Mouse (Mus musculus) heart, postnatal 0 days (tissue): ENCODE results near the gene Cir1. TPM values are rescaled to one million over a fixed set of nuclear protein-coding genes. Genes with fewer than 3 reads are reported as not detected.

Experiments
- ATAC-seq: fragments of 200-750 bp; cut with Nextera tagmentation; 2 replicates; pipeline ENCODE4 v1.8.0; 2017; ENCODE audit warnings: low read depth, moderate number of reproducible peaks, moderate library complexity; ENCODE audit not compliant: insufficient read depth
- DNase-seq: peaks from one replicate; pipeline ENCODE4 v3.0.0-alpha.2; 2016; ENCODE audit warnings: low spot score
- H3K27ac ChIP-seq: fragments of 300-500 bp; sonication (generic); 2 replicates; pipeline ENCODE4 v1.5.1; 2014; ENCODE audit warnings: low read depth, mild to moderate bottlenecking
- H3K27me3 ChIP-seq: fragments of 300-500 bp; sonication (generic); 2 replicates; pipeline ENCODE4 v1.6.1; 2014; ENCODE audit warnings: low read length, mixed read lengths; ENCODE audit not compliant: control insufficient read depth, insufficient read depth
- H3K36me3 ChIP-seq: fragments of 300-500 bp; sonication (generic); replicated peaks from 2 replicates; pipeline ENCODE4 v1.6.1; 2014; ENCODE audit warnings: low read length, mixed read lengths; ENCODE audit not compliant: control insufficient read depth, insufficient read depth
- H3K4me1 ChIP-seq: fragments of 300-500 bp; sonication (generic); 2 replicates; pipeline ENCODE4 v1.6.1; 2014; ENCODE audit warnings: antibody characterized with exemption; ENCODE audit not compliant: control insufficient read depth, insufficient read depth
- H3K4me2 ChIP-seq: fragments of 300-500 bp; sonication (generic); 2 replicates; pipeline ENCODE4 v1.6.1; 2014; ENCODE audit warnings: low read depth, mild to moderate bottlenecking, low read length, moderate library complexity
- H3K4me3 ChIP-seq: fragments of 300-500 bp; sonication (generic); 2 replicates; pipeline ENCODE4 v1.5.1; 2014; ENCODE audit warnings: low read depth, low read length
- H3K9ac ChIP-seq: fragments of 300-500 bp; sonication (generic); replicated peaks from 2 replicates; pipeline ENCODE4 v1.6.1; 2014; ENCODE audit warnings: low read depth, low read length, mixed read lengths
- H3K9me3 ChIP-seq: fragments of 300-500 bp; sonication (generic); replicated peaks from 2 replicates; pipeline ENCODE4 v1.6.1; 2016; ENCODE audit warnings: low read length; ENCODE audit not compliant: control insufficient read depth
- CTCF ChIP-seq: IDR thresholded peaks from 2 replicates; pipeline ENCODE4 v1.5.1; 2016; ENCODE audit warnings: antibody characterized with exemption, control low read depth, low read depth
- EP300 ChIP-seq: IDR thresholded peaks from 2 replicates; pipeline ENCODE4 v1.6.1; 2016; ENCODE audit warnings: antibody characterized with exemption, low read depth
- WGBS: fragments of 180-500 bp; shearing (Covaris S2); extraction: QIAGEN DNeasy Blood & Tissue Kit; methylation state at CpG from one replicate; pipeline ENCODE4 v1.1.7; 2014; 5-methylcytosine and 5-hydroxymethylcytosine counted together
- polyA plus RNA-seq: library from polyadenylated mRNA; unstranded; fragments of >200 nt; fragmentation: Nextera tagmentation; extraction: Ambion mirVana; gene quantifications from 2 replicates; pipeline ENCODE4 v1.2.1, GENCODE M21; 2015
- total RNA-seq: library from RNA; depleted of rRNA; stranded (reverse); fragments of >200 nt; gene quantifications from 2 replicates; pipeline ENCODE4 v1.2.3, GENCODE M21; 2014; ENCODE audit warnings: low replicate concordance

Cir1 gene
- total and polyA plus RNA-seq, 2 experiments from 2014 or later = 0.08 to 20.0 TPM

DNA sequence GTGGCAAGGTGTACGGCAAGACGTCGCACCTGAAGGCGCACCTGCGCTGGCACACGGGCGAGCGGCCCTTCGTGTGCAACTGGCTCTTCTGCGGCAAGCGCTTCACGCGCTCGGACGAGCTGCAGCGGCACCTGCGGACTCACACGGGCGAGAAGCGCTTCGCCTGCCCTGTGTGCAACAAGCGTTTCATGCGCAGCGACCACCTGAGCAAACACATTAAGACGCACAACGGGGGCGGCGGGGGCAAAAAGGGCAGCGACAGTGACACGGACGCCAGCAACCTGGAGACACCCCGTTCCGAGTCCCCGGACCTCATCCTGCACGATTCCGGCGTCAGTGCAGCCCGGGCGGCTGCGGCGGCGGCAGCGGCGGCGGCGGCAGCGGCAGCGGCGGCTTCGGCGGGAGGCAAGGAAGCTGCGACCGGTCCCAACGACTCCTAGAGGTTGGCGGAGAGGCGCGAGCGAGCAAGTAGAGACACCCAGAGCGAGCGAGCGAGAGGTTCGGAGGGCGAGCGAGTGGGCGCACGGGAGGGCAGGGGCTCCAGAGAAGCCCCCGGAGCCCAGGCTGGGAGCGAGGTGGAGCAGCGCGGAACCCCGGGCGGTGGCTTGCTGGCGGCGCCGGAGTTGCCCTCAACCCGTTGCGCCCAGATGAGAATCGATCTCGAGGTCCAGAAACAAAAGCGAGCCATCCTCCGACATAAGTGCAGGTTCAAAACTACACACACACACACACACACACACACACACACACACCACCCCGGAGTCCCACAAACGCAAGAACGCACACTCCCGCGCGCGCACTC, 38.2 kb downstream of the Cir1 start:
- Histone ChIP-seq H3K9ac (no peak overlapping the region), H3K27ac (no peak overlapping the region), H3K4me3 (peak overlapping the region; percentile 43), H3K27me3 (peaks cover 89% of the 10 kb centered on the region), H3K36me3 (no peaks in the 10 kb centered on the region), H3K4me1 (peaks cover 18% of the 10 kb centered on the region), H3K4me2 (peak overlapping the region; percentile 62), H3K9me3 (no peaks in the 10 kb centered on the region)
- 1% methylated on average over 88 of the region's 88 CpGs for WGBS
- ATAC-seq (no peak), DNase-seq (no peak)
- TF ChIP-seq EP300 = no peak
- TF ChIP-seq CTCF = no peak

DNA sequence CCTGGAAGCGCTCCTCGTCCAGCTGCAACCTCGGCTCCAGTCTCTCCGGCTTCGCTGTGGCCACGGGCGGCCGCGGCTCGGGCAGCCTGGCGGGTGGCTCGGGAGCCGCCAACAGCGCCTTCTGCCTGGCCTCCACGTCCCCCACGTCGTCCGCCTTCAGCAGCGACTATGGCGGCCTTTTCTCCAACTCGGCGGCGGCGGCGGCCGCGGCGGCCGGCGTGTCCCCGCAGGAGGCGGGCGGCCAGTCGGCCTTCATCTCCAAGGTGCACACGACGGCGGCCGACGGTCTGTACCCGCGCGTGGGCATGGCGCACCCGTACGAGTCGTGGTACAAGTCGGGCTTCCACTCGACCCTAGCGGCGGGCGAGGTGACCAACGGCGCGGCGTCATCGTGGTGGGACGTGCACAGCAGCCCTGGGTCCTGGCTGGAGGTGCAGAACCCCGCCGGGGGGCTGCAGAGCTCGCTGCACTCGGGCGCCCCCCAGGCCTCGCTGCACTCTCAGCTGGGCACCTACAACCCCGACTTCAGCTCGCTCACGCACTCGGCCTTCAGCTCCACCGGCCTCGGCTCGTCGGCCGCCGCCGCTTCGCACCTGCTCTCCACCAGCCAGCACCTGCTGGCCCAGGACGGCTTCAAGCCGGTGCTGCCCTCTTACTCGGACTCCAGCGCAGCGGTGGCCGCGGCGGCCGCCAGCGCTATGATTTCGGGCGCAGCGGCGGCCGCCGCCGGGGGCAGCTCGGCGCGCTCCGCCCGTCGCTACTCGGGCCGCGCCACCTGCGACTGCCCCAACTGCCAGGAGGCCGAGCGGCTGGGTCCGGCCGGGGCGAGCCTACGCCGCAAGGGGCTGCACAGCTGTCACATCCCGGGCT, 39.0 kb downstream of the Cir1 start:
- 0 out of 2 replicates have a peak, but pooled peaks have one; percentile 16 for ATAC-seq
- H3K4me3 ChIP-seq = peak overlapping the region; percentile 43
- peaks cover 18% of the 10 kb centered on the region for H3K4me1 ChIP-seq
- peak overlapping the region; percentile 62 for H3K4me2 ChIP-seq
- no peak for DNase-seq
- H3K9me3 ChIP-seq = no peaks in the 10 kb centered on the region
- WGBS = 1% methylated on average over 93 of the region's 110 CpGs
- no peak overlapping the region for H3K27ac ChIP-seq
- H3K9ac ChIP-seq = no peak overlapping the region
- no peaks in the 10 kb centered on the region for H3K36me3 ChIP-seq
- H3K27me3 ChIP-seq = peaks cover 89% of the 10 kb centered on the region
- no peak for TF ChIP-seq EP300
- no peak for TF ChIP-seq CTCF

DNA sequence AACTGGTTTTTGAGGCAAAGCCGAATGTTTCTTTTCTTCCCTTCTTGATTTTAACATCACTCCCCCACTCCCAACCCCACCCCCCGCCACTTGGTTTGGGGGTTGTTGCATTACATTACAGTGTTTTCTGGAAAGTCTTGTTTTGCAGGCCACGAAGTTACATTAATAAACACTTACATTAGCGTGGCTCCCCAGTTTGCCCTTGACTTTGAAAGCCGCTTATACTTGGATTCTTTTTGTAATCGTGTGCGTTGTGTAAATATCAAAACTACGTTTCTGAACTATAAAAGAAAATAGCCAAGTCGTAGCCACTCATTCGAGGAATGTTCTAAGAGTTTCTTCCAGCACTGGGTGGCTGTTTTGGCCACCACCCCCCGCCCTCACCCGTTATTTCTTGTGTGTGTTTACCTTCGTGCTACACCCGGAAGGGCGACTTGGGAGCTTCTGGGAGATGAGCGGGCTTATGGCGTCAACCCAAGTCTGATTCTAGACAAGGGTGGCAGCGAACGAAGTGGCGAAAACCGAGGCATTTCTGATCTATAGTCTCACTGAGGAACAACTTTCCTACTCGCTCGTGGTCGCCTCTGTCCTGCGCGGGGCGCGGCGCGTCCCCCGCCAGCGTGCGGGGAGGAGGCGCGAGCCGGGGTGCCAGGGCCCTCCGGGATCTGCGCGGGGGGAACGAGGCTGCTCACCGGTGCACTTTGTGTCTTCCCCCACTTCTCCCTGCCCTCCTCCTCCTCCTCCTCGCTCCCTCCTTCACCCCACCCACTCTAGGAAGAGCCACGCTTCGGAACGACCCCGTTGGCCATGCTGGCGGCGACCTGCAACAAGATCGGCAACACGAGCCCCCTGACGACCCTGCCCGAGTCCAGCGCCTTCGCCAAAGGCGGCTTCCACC, 39.9 kb downstream of the Cir1 start:
- peak overlapping the region; percentile 62 for H3K4me2 ChIP-seq
- H3K4me1 ChIP-seq = peaks cover 18% of the 10 kb centered on the region
- no peak overlapping the region for H3K27ac ChIP-seq
- DNase-seq (no peak), ATAC-seq (no peak)
- no peaks in the 10 kb centered on the region for H3K9me3 ChIP-seq
- WGBS = 3% methylated on average over 43 of the region's 55 CpGs
- H3K9ac ChIP-seq = no peak overlapping the region
- peaks cover 90% of the 10 kb centered on the region for H3K27me3 ChIP-seq
- peak overlapping the region; percentile 43 for H3K4me3 ChIP-seq
- no peak for TF ChIP-seq CTCF
- no peak for TF ChIP-seq EP300
- no peaks in the 10 kb centered on the region for H3K36me3 ChIP-seq

DNA sequence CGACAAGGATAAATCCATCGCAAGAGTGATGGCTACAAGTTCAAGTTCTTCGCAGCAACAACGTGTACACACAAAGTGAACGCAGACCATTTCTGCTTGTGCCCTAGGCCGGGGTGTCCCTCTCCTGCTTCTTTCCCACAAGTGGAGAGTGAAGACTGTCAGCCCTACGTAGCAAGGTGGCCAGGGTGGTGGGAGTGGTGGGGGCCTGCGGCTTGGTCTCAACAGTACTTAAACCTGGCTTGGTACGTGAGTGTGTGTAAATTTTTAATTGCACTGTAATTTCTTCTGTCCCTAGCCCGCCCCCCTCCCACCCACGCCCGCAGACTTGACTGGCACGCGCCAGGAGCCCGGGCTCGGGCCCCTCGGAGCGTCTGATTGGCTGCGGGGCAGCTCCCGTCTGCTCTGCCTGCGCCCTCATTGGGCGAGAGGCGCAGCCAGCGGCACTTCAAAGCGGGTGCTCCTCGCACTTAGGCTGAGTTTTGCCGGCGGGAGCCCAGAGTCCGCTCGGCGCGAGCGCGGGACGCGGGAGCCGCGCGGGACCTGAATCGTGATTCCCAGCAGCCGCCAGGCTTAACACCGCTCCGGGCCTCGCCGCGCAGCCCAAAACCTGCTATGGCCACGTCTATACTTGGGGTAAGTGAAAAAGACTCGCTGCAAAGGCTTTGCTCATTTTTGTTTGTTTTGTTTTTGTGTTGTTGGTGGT, 40.9 kb downstream of the Cir1 start, which contains the start of gene Sp9:
TSS of gene Sp9 (plus strand) at position 467 of the 703 bp plus-strand sequence.
- no peak for TF ChIP-seq EP300
- no peak for TF ChIP-seq CTCF
- ATAC-seq (peak; percentile 31; the same call in 1 of the 2 replicates), DNase-seq (no peak)
- no peaks in the 10 kb centered on the region for H3K36me3 ChIP-seq
- no peak within 1 kb of the TSS for H3K27ac ChIP-seq
- H3K4me3 ChIP-seq = peak within 1 kb of the TSS; percentile 43
- no peak within 1 kb of the TSS for H3K9ac ChIP-seq
- peaks cover 89% of the 10 kb centered on the region for H3K27me3 ChIP-seq
- H3K9me3 ChIP-seq = no peaks in the 10 kb centered on the region
- peaks cover 18% of the 10 kb centered on the region for H3K4me1 ChIP-seq
- H3K4me2 ChIP-seq = peak within 1 kb of the TSS; percentile 62
- 1% methylated on average over 48 of the region's 48 CpGs for WGBS
